Mouse (Mus musculus) CD8-positive naive resting alpha-beta T cell, adult 2 months (primary cell): ENCODE results near the gene Nudt10.
"Not testable (repeated sequence)": the region's sequence is repeated elsewhere in the genome, so short reads cannot be mapped to it uniquely, and the experiment has no call there.

Experiments
- DNase-seq, 2 experiments: peaks; one replicate each; pipeline ENCODE4 v3.0.0; 2022; ENCODE audit warnings: low read depth in 2 of 2, low spot score in 2 of 2

The Nudt10 gene

DNA sequence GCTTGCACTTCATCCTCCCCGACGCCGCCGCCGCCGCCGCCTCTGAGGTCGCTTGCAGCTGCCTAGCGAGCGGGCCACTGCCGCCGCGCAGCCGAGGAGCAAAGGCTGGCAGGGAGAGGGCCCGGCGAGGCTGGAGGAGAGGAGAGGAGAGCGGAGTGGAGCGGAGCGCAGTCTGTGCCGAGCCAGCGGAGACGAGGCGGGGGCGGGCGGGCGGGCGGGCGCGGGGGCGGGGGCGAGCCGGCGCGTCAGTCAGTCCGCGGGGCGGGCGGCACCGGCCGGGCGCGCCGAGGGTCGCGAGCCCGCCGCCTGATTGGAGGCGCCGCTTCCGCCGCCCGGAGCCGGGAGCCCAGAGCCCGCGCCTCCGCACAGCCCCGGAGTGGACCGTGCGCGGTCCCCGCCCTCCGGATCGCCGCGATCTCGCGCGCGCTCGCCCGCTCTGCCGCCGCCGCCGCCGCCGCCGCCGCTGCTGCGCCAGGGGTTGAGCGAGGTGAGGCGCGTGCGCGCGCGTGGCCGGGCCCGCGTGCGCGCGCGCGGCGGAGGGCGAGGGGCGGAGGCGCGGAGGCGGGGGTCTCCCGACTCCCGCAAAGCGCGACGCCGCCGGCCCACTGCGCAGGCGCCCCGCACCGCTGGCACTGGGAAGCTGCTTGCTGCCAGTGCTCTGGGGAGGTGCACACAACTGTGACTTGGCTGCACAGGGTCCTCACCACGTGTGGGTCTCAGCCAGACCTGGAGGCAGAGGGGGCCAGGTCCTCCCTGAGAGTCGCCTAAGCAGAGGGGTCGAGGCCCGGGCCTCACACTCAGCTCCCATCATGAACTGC is at the start of gene Nudt10:
Gene Nudt10 (minus strand): TSS at position 193 of the 818 bp plus-strand sequence.
- not testable (repeated sequence) for DNase-seq

DNA sequence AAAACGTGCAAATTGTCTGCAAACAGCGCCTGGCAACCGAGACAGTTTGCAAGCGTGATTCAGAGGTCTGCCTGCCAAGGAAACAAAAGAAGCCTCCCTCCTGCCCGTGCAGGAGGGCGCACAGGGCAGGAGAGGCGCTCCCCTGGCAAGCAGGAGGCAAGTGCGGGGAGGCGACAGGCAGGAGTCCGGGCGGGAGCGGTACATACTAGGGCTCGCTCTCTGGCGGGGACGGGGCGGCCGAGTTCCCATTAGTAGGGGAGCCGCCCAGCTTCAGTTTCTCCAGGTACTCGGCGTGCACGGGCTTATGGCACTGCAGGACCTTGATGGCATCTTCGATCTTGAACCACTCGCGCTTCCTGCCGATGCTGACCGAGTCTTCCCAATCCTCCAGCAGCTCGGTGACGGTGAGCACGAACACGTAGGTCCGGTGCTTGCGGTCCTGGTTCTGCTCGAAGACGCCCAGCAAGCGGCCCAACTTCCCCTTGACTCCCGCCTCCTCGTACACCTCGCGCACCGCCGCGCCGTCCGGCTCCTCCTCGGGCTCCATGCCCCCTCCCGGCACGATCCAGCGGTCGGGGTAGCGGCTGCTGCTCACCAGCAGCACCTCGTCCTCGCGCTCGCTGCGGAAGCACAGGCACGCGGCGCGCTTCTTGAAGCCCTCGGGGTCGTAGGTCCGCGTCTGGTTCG is 536 bp downstream of the Nudt10 start:
- not testable (repeated sequence) for DNase-seq

DNA sequence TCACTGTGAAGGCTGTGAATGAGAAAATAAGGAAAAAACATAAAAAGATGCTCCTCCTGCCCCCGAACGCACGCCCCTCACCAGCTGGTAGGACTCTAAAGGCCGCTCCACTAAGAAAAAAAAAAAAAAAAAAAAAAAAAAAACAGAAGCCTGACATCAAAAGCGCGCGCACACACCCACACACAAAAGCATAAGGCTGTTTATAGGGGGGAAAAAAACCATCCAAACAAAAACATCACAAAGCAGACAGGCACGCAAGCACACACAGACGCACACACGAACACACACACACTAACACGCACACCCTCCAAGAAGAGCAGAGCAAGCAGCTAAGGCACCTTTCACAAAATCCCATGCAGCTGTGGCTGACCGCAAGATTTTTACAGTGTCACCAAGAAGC is 1.1 kb downstream of the Nudt10 start:
- DNase-seq: no peak
